Mouse (Mus musculus): ENCODE results near the gene Hspa8.
"Not testable (repeated sequence)": the region's sequence is repeated elsewhere in the genome, so short reads cannot be mapped to it uniquely, and the experiment has no call there.

DNA sequence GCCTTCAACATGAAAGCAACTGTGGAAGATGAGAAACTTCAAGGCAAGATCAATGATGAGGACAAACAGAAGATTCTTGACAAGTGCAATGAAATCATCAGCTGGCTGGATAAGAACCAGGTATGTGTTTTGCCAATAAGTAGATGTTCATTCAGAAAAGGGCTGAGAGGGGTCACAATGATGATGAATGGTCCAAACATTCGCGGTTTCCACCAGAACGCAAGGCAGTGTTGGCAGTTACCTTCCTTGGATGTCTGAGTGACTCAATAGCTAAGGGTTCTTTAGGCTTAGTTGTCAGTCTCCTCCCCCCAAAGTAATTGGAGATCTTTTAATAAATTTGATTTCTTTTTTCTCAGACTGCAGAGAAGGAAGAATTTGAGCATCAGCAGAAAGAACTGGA lies 3.8 kb downstream of the Hspa8 start:
- not testable (repeated sequence) for TF ChIP-seq CTCF (IDR thresholded peaks at IDR 0.05; ENCODE audit: low read depth, low read length); GATA2 (IDR thresholded peaks at IDR 0.05; ENCODE audit: borderline replicate concordance, low read depth, low read length); GATA1 (IDR thresholded peaks at IDR 0.05; ENCODE audit: borderline replicate concordance, low read length); TAL1 (conservative IDR thresholded peaks at IDR 0.05; ENCODE audit: low read depth, low read length); POLR2AphosphoS5 (IDR thresholded peaks at IDR 0.05; ENCODE audit: insufficient replicate concordance, low read depth, low read length)
